18 mouse cellular contexts compared by ENCODE assay signal in the genomic region with DNA sequence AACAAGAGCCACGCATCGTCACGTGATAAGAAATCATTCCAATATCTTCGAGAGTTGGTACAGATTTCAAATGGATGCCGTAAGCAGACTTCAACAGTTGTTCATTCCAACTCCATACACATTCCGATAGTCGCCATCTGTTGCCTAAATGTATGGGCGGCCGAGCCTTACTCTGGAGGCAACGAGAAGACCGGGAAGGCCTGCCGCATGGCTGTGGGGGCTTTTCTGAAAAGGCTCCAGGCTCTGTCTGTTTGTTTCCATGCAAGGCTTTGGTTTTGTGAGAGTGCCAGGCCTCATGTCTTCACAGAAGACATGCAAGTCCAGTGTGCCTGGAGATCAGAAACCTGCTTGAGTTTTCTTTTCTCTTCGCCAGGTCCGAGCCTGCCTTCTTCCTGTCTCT. TPM values are rescaled to one million over a fixed set of nuclear protein-coding genes. Genes with fewer than 3 reads are reported as not detected.
DNase-seq lines count a peak whose midpoint lies in the region; TF ChIP-seq lines count a peak whose summit lies in the region.
"Had no signal": no experiment of that assay in that cellular context is flagged by ENCODE, and none has a peak within 500 bp of the region (broad histone marks: within the 10 kb centered on the region; RNA-seq: fewer than 3 reads in every experiment).

No protein-coding gene starts in this region.

- no peak for TF ChIP-seq CTCF in layer of hippocampus, adult 2 months (conservative IDR thresholded peaks at IDR 0.05)

- H3K27ac ChIP-seq in layer of hippocampus, adult 2 months, result 0 out of 2 replicates have a peak overlapping the region, but pooled peaks have one; percentile 18
- H3K27ac ChIP-seq: embryonic facial prominence, embryonic 12.5 days; gastrocnemius, adult 2 months; hindbrain, embryonic 15.5 days; stomach, embryonic 15.5 days had no signal

- peak; percentile 26 to 33 for DNase-seq in layer of hippocampus, adult 2 months (ENCODE audit: low spot score in 2 of 2)
- DNase-seq in layer of hippocampus, postnatal 36 days, result no peak
- DNase-seq in frontal cortex, postnatal 36 days (ENCODE audit: low spot score in 2 of 2), result peak; percentile 62 to 83
- peak; percentile 57 to 75 for DNase-seq in left cerebral cortex, postnatal 14 days (ENCODE audit: low spot score in 2 of 2)
- DNase-seq in right cerebral cortex, postnatal 4 days, result peak; percentile 27
- DNase-seq in adrenal gland, adult 18-20 months (ENCODE audit: low spot score in 2 of 2), result no peak
- DNase-seq in thymus, postnatal 4 days, result no peak
- DNase-seq: adrenal gland, postnatal 10 days; gastrocnemius, adult 2 months; heart, postnatal 10 days; kidney, adult 18-20 months; kidney, postnatal 25 days; liver; lung, embryonic 14.5 days; midbrain, embryonic 14.5 days had no signal

- intact Hi-C loops in left cerebral cortex, postnatal 14 days (cut with DNase I), result no loop called here

- H3K4me3 ChIP-seq in layer of hippocampus, adult 2 months, result no peak overlapping the region
- H3K4me3 ChIP-seq: embryonic facial prominence, embryonic 12.5 days; gastrocnemius, adult 2 months; hindbrain, embryonic 15.5 days; stomach, embryonic 15.5 days had no signal

RNA-seq across cellular contexts. Expression of a gene that starts 28.6 kb away (rescaled TPM):
- total RNA-seq in layer of hippocampus, adult 2 months (2021), result 100 to 1,000 TPM; 133 to 141 TPM
- total RNA-seq in layer of hippocampus, postnatal 36 days (2021), result 100 to 1,000 TPM; 131 to 133 TPM
- 100 to 1,000 TPM; 137 to 141 TPM for total RNA-seq in left cerebral cortex, postnatal 14 days (2021)
- 1 to 10 TPM in 1 of 2 experiments, under 1 TPM in 1; 0.99 to 1.9 TPM for total RNA-seq in adrenal gland, adult 18-20 months (2021)

Comparison
In these comparisons a context has a peak if more than half of its experiments do, and no peak if none do; other contexts are left out.
1. DNase-seq: peak in layer of hippocampus, adult 2 months (2 of 2), frontal cortex, postnatal 36 days (2 of 2), left cerebral cortex, postnatal 14 days (2 of 2) and right cerebral cortex, postnatal 4 days (single experiment); none in layer of hippocampus, postnatal 36 days (0 of 2), adrenal gland, adult 18-20 months (0 of 2) and thymus, postnatal 4 days (single experiment).
2. RNA of a gene that starts 28.6 kb away (total RNA-seq): 133 to 141 TPM in layer of hippocampus, adult 2 months, 137 to 141 TPM in left cerebral cortex, postnatal 14 days and 131 to 133 TPM in layer of hippocampus, postnatal 36 days; 0.99 to 1.9 TPM in adrenal gland, adult 18-20 months; every median in the first group is over 10 times any median in the second.